Mouse (Mus musculus) heart, embryonic 10.5 days (tissue): Measurements from ENCODE around the gene Olfr12. TPM values are rescaled to one million over a fixed set of nuclear protein-coding genes. Genes with fewer than 3 reads are reported as not detected.

Experiments
- DNase-seq: peaks from one replicate; pipeline ENCODE4 v3.0.0-alpha.2; 2017; ENCODE audit warnings: low spot score
- H3K27ac ChIP-seq: fragments of 300-500 bp; sonication (generic); 2 replicates; pipeline ENCODE4 v1.5.1; 2016; ENCODE audit warnings: mild to moderate bottlenecking
- H3K27me3 ChIP-seq: fragments of 300-500 bp; sonication (generic); 2 replicates; pipeline ENCODE4 v1.6.1; 2016; ENCODE audit warnings: mild to moderate bottlenecking; ENCODE audit not compliant: poor library complexity, insufficient read depth, severe bottlenecking
- H3K36me3 ChIP-seq: fragments of 300-500 bp; sonication (generic); 2 replicates; pipeline ENCODE4 v1.6.1; 2016; ENCODE audit warnings: mild to moderate bottlenecking, moderate library complexity
- H3K4me1 ChIP-seq: fragments of 300-500 bp; sonication (generic); 2 replicates; pipeline ENCODE4 v1.6.1; 2016; ENCODE audit warnings: mild to moderate bottlenecking
- H3K4me3 ChIP-seq: fragments of 300-500 bp; sonication (generic); 2 replicates; pipeline ENCODE4 v1.5.1; 2016; ENCODE audit warnings: mild to moderate bottlenecking, moderate library complexity
- H3K9me3 ChIP-seq: fragments of 300-500 bp; sonication (generic); 2 replicates; pipeline ENCODE4 v1.6.1; 2016; ENCODE audit warnings: mild to moderate bottlenecking, moderate library complexity
- WGBS: fragments of 180-500 bp; shearing (Covaris S2); methylation state at CpG from one replicate; pipeline ENCODE4 v1.1.7; 2016; 5-methylcytosine and 5-hydroxymethylcytosine counted together
- polyA plus RNA-seq: library from polyadenylated mRNA; unstranded; fragments of >200 nt; fragmentation: Nextera tagmentation; extraction: Ambion mirVana; gene quantifications from 2 replicates; pipeline ENCODE4 v1.2.1, GENCODE M21; 2016

Gene Olfr12
- polyA plus RNA-seq, 1 experiment from 2014 or later = not detected

DNA sequence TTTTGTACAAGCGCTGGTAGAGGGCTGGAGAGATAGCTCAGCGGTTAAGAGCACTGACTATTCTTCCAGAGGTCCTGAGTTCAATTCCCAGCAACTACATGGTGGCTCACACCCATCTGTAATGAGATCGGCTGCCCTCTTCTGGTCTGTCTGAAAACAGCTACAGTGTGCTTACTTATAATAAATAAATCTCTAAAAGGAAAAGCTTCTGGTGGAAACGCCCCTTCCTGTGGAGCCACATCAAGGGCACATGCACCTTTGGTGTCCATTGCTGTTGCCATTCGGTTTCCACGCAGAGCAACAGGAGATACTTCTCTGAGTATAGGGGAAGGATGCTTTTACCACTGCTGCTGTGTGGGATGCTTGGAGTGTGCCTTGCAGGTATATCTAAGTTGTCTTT is 15.4 kb downstream of the Olfr12 start:
- Histone ChIP-seq H3K4me1 (peaks cover 8% of the 10 kb centered on the region), H3K27ac (no peak overlapping the region), H3K9me3 (no peaks in the 10 kb centered on the region), H3K36me3 (peaks cover 22% of the 10 kb centered on the region), H3K27me3 (0 out of 2 replicates have a peak, but pooled peaks cover 3% of the 10 kb centered on the region), H3K4me3 (no peak overlapping the region)
- 58% methylated on average over 6 of the region's 6 CpGs for WGBS
- DNase-seq = no peak

DNA sequence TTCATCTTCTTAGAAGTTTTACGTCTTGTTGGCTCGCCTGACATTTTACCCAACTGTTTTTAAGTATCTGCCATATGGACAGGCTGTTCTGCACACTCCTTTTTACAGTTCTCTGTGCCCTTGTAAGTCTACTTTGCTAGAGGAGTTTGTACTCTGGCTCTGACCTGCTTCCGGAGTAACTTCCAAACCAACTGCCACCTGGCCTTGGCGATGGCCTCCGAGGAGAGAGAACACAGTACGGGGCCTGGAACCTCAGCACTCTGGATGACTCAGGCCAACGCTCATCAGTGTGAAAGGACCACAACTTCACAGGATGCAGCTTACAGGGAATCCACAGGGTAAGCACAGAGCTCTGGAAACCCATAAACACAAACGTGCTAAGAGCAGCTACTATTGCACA is 16.1 kb downstream of the Olfr12 start:
- Histone ChIP-seq H3K27me3 (0 out of 2 replicates have a peak, but pooled peaks cover 3% of the 10 kb centered on the region), H3K4me1 (peaks cover 8% of the 10 kb centered on the region), H3K27ac (no peak overlapping the region), H3K4me3 (no peak overlapping the region), H3K36me3 (peaks cover 30% of the 10 kb centered on the region), H3K9me3 (no peaks in the 10 kb centered on the region)
- no peak for DNase-seq
- 85% methylated on average over 8 of the region's 8 CpGs for WGBS

DNA sequence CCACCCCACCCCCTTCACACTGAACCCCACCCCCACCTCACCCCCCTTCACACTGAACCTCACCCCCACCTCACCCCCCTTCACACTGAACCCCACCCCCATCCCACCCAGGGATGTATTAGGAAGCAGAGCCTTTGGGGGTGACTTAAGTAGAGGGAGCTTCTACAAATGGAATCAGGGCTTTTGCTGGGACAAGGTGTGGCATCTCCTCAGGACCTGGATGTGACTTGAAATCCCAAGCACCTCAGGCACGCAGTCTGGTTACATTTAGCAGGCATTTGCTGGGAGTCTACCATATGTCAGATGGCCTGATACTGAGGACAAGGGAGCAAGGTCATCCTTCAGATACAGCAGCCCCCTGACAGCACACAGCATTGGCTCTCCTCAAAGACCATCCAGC is 17.0 kb downstream of the Olfr12 start:
- DNase-seq = no peak
- Histone ChIP-seq H3K9me3 (no peaks in the 10 kb centered on the region), H3K36me3 (peaks cover 37% of the 10 kb centered on the region), H3K27me3 (0 out of 2 replicates have a peak, but pooled peaks cover 3% of the 10 kb centered on the region), H3K27ac (no peak overlapping the region), H3K4me3 (no peak overlapping the region), H3K4me1 (peaks cover 8% of the 10 kb centered on the region)
- WGBS = 53% methylated on average over 1 of the region's 1 CpGs

DNA sequence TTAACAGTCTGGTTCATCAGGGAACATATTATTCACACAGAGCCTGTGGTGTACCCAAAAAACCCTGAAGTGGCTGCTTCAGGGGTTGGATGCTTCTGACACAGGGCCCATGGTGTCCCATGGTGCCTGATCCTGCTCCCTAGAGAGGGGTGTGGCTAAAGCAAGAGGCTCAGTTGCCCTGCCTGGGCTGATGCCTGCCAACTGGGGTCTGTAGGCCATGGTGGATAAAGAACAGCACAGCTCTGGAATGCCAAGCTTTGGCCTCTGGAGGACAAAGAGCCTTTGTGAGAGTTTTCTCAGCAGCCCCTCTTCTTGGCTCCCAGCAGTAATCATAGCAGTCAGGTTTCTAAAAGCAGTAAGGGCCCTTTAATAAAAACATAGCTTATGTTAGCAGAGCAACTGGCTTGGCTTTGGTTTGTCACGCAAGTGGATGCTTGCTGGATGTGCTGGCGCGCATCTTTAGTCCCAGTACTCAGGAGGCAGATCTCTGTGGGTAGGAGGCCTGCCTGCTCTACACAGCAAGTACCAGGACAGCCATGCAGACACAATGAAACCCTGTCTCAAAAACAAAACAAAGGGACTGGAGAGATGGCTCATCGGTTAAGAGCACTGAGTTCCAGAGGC is 17.5 kb downstream of the Olfr12 start:
- Histone ChIP-seq H3K4me1 (peaks cover 11% of the 10 kb centered on the region), H3K36me3 (peaks cover 41% of the 10 kb centered on the region), H3K9me3 (no peaks in the 10 kb centered on the region), H3K27ac (no peak overlapping the region), H3K4me3 (no peak overlapping the region), H3K27me3 (0 out of 2 replicates have a peak, but pooled peaks cover 3% of the 10 kb centered on the region)
- 84% methylated on average over 4 of the region's 4 CpGs for WGBS
- no peak for DNase-seq

DNA sequence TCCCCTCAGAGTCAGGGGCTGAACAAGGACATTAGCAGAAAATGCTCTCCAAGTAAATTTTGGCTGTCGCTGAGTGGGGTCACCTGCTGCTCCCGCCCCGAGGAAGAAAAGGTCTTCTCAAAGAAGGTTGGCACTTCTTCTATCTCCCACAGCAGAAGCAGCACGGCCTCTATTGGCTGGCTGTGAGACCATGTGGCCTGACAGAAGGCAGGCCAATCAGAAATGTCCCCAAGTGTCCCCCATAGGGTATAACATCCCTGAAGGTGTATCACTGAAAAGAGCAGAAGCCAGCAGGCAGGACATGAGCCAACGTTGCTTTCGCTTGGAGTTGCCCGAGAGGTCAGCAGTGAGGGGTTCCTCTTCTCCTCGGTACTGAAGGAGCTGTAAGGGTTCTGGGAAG is 18.4 kb downstream of the Olfr12 start:
- H3K36me3 ChIP-seq = peaks cover 41% of the 10 kb centered on the region
- H3K4me1 ChIP-seq = peaks cover 20% of the 10 kb centered on the region
- 83% methylated on average over 8 of the region's 8 CpGs for WGBS
- H3K4me3 ChIP-seq = no peak overlapping the region
- no peaks in the 10 kb centered on the region for H3K9me3 ChIP-seq
- H3K27me3 ChIP-seq = 0 out of 2 replicates have a peak, but pooled peaks cover 3% of the 10 kb centered on the region
- no peak overlapping the region for H3K27ac ChIP-seq
- DNase-seq = no peak

DNA sequence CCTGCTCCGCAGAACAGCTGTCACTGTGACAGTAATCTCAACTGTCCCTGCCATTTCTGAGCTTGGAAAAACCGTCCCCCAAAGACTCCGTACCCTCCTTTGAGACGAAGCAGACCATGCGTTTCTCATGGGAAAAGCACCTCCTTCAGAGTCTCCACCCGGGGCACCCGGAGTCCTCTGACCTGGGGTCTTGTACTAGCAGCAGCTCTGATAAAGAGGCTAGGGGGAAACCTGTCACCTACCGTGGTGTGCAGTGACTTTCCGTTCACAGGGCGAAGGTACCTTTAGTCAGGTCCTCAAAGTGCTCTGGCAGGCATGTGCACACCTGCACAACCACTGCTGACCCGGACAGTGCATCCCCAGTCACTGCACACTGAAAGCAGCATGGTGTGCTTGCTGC is 19.1 kb downstream of the Olfr12 start:
- 90% methylated on average over 11 of the region's 11 CpGs for WGBS
- H3K4me1 ChIP-seq = peaks cover 22% of the 10 kb centered on the region
- H3K4me3 ChIP-seq = no peak overlapping the region
- peaks cover 41% of the 10 kb centered on the region for H3K36me3 ChIP-seq
- H3K27me3 ChIP-seq = no peaks in the 10 kb centered on the region
- H3K9me3 ChIP-seq = no peaks in the 10 kb centered on the region
- no peak overlapping the region for H3K27ac ChIP-seq
- DNase-seq = no peak

DNA sequence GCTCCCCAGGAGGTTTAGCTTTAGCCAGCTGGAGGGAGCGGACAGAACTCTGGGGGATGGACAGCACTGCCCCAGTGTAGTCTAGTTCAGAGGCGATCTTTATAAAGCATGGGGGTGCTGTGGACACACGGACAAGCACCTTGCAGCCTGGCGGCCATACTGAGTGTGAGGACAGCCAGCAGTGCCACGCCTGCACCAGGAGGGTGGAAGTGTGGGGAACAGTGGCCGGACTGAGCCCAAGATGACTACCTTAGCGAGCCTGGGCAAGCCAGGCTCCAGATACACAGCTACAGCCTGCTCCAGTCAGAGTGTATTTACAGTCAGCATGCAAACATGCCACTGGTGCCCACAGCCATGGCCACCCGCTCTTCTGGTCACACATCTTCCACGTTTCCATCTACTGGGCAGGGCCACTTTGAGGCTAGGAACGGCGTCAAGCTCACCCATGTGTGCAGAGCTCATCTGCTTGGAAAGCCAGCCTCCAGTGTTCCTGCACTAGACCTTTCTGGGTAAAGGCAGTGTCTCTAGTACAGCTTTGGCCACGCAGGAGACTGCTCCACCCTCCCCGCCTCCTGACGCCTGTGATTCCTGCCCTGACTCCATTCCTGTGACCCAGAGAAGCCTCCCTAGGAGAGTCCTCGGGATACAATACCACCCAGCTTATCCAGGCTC is 20.0 kb downstream of the Olfr12 start:
- 88% methylated on average over 15 of the region's 15 CpGs for WGBS

DNA sequence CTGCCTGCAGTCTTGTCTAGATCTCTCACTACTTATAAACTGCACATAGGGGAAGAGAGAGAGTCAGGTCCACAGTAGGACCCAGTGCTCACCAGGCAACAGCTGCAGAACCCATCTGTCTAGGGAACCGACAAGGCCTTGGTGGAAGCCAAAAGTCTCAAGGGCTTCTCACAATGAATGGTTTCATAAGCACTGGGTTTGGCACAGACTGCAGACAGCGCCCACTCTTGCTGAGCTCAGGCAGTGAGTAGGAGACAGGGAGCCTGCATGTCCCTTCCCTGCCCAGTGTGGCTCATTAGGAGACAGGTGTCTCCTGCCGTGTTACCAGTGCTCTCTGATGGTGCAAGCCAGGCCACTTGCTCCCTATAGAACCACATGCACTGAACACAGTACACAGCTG is 20.6 kb downstream of the Olfr12 start:
- DNase-seq = no peak
- Histone ChIP-seq H3K9me3 (no peaks in the 10 kb centered on the region), H3K4me3 (no peak overlapping the region), H3K4me1 (peaks cover 30% of the 10 kb centered on the region), H3K27me3 (no peaks in the 10 kb centered on the region), H3K36me3 (peaks cover 41% of the 10 kb centered on the region), H3K27ac (no peak overlapping the region)
- WGBS = 85% methylated on average over 3 of the region's 3 CpGs

More for the DNA sequence above, 20.0 kb downstream of the Olfr12 start:
- Histone ChIP-seq H3K9me3 (no peaks in the 10 kb centered on the region), H3K4me3 (no peak overlapping the region), H3K27me3 (no peaks in the 10 kb centered on the region), H3K36me3 (peaks cover 41% of the 10 kb centered on the region), H3K27ac (no peak overlapping the region), H3K4me1 (peaks cover 28% of the 10 kb centered on the region)
- no peak for DNase-seq

DNA sequence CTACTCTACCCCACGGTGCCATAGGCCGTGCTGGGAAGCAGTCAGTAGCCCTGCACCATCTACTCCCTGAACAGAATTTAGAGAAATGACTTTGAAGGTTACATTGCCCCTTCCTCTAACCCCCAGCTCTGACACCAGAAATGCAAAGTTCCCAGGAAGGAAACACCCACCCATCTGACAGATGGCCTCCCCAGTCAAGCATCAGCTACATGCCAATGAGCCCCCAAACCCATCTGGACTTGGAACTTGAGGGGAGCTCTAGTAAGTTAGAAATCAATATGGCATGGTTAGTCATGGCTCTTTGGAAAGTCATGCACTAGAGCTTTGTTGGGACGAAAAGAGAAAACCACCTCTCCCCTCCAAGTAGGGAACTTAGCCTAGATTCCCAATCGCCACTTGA is 21.1 kb downstream of the Olfr12 start:
- H3K27me3 ChIP-seq = peaks cover 4% of the 10 kb centered on the region; the same call in 1 of the 2 replicates

DNA sequence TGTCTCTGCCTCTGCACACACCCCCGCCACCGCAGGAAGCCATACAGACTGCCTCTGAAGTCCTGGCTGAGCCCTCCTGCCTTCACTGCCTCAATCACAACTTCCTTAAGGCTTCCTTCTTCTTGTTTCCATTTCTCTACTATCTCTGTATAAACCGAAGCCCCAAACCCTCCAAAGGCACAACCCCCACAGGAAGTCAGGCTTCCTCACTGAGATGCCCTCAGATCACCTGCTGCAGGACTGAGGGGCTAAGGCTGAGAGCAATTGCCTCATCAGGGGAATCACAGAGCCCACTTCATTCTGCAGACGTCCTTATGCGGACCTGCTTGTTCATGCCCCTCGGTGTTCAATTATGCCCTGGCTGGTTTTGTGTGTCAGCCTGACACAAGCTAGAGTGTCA is 22.8 kb downstream of the Olfr12 start:
- peaks cover 20% of the 10 kb centered on the region; the same call in 1 of the 2 replicates for H3K27me3 ChIP-seq
- H3K4me3 ChIP-seq = peak overlapping the region; percentile 82
- DNase-seq = peak; percentile 54
- peaks cover 41% of the 10 kb centered on the region for H3K36me3 ChIP-seq
- WGBS = 73% methylated on average over 6 of the region's 6 CpGs
- H3K27ac ChIP-seq = no peak overlapping the region
- no peaks in the 10 kb centered on the region for H3K9me3 ChIP-seq
- H3K4me1 ChIP-seq = peaks cover 22% of the 10 kb centered on the region

More for the DNA sequence above, 21.1 kb downstream of the Olfr12 start:
- Histone ChIP-seq H3K4me1 (peaks cover 30% of the 10 kb centered on the region), H3K36me3 (peaks cover 41% of the 10 kb centered on the region), H3K27ac (no peak overlapping the region), H3K4me3 (no peak overlapping the region), H3K9me3 (no peaks in the 10 kb centered on the region)
- WGBS = 94% methylated on average over 4 of the region's 4 CpGs
- no peak for DNase-seq

DNA sequence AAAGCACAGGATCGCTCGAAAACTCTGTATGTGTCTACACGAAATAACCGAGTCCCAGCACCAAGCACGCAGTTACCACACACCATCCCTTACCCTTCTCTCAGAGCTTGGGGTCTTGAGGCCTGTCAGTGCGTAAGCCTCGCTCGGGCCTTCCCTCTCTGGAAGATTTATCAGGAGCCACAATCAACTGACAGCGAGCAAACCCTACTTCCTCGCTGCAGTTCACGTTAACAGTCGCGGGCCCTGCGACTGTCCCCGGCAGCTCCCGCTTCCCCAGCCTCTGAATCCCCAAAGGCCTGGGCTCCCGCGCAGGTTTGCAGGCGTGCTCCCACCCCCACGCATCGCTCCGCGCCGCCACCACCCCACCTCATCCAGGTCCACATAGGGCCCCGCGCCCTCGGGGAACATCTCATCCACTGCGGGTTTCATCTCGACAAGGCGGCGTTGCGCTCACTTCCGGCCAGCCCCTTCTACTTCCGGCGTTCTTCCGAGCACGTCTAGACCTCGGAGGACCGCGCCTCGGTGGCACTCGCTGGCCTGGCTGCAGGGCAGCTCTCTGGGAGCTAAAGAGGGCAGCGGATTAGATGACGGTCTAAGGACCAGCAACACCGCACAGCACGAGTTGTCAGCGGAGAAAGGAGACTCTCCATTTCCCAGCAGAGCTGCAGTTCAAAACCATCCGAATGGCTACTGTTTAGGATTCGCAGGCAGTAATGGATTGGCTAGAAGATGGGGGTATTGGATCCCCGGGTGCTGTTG is 24.1 kb downstream of the Olfr12 start, which contains the start of gene Cops9:
Gene Cops9 (minus strand): TSS at position 472 of the 759 bp plus-strand sequence.
- WGBS = 3% methylated on average over 50 of the region's 50 CpGs
- peak; percentile 94 for DNase-seq

DNA sequence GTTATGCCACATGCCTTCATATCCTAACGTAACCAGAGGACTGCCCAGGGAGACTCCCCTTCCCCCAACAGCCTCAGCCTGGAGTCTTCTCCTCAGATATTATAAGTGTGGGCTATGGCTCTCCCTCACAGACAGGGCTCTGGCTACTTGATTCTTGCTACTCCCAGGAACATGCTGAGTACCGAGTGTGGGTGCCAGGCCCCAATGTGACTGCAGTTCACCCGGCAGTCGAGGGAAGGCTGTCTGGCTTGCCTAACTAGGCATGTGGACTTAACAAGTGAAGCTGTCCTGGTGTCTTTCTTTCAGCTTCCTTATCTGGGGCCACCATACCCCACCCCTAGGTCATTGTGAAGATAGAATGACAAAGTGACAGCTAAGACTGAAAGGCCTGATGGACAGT is 26.1 kb downstream of the Olfr12 start:
- 49% methylated on average over 4 of the region's 4 CpGs for WGBS
- H3K4me3 ChIP-seq = no peak overlapping the region

More for the DNA sequence above, 24.1 kb downstream of the Olfr12 start, which contains the start of gene Cops9:
- H3K4me3 ChIP-seq = peak within 1 kb of the TSS; percentile 82
- no peaks in the 10 kb centered on the region for H3K9me3 ChIP-seq
- peak within 1 kb of the TSS; percentile 88 for H3K27ac ChIP-seq
- H3K4me1 ChIP-seq = peaks cover 22% of the 10 kb centered on the region
- peaks cover 32% of the 10 kb centered on the region for H3K36me3 ChIP-seq
- peaks cover 30% of the 10 kb centered on the region; the same call in 1 of the 2 replicates for H3K27me3 ChIP-seq

More for the DNA sequence above, 26.1 kb downstream of the Olfr12 start:
- H3K36me3 ChIP-seq = peaks cover 12% of the 10 kb centered on the region; the same call in 1 of the 2 replicates
- H3K27ac ChIP-seq = no peak overlapping the region
- H3K4me1 ChIP-seq = peaks cover 22% of the 10 kb centered on the region
- peaks cover 40% of the 10 kb centered on the region; the same call in 1 of the 2 replicates for H3K27me3 ChIP-seq
- H3K9me3 ChIP-seq = no peaks in the 10 kb centered on the region
- peak; percentile 71 for DNase-seq
